Mouse (Mus musculus) hindbrain, postnatal 0 days (tissue): ENCODE measurements at regions not wholly inside any gene's neighbourhood (a gene's known extent, or its start where the extent isn't known, plus 50 kb on each side); places are given as distances from the start of the nearest gene placed in this dataset.
"Not testable (repeated sequence)": the region's sequence is repeated elsewhere in the genome, so short reads cannot be mapped to it uniquely, and the experiment has no call there.

Source experiments
- ATAC-seq: fragments of 200-750 bp; cut with Nextera tagmentation; 2 replicates; pipeline ENCODE4 v1.8.0; 2017; ENCODE audit warnings: mild to moderate bottlenecking, moderate TSS enrichment, moderate library complexity
- DNase-seq: peaks from one replicate; pipeline ENCODE4 v3.0.0-alpha.2; 2015; ENCODE audit warnings: low spot score
- H3K27ac ChIP-seq: fragments of 300-500 bp; sonication (generic); 2 replicates; pipeline ENCODE4 v1.5.1; 2014; ENCODE audit warnings: mild to moderate bottlenecking
- H3K27me3 ChIP-seq: fragments of 300-500 bp; sonication (generic); 2 replicates; pipeline ENCODE4 v1.6.1; 2014; ENCODE audit warnings: low read length, mixed read lengths; ENCODE audit not compliant: insufficient read depth
- H3K36me3 ChIP-seq: fragments of 300-500 bp; sonication (generic); 2 replicates; pipeline ENCODE4 v1.6.1; 2014; ENCODE audit warnings: low read length, mixed read lengths; ENCODE audit not compliant: insufficient read depth
- H3K4me1 ChIP-seq: fragments of 300-500 bp; sonication (generic); 2 replicates; pipeline ENCODE4 v1.6.1; 2014; ENCODE audit warnings: antibody characterized with exemption, low read length, mixed read lengths; ENCODE audit not compliant: insufficient read depth
- H3K4me2 ChIP-seq: fragments of 300-500 bp; sonication (generic); 2 replicates; pipeline ENCODE4 v1.6.1; 2014; ENCODE audit warnings: low read depth, mild to moderate bottlenecking, low read length, moderate library complexity, mixed read lengths
- H3K4me3 ChIP-seq: fragments of 300-500 bp; sonication (generic); 2 replicates; pipeline ENCODE4 v1.5.1; 2014; ENCODE audit warnings: low read length
- H3K9ac ChIP-seq: fragments of 300-500 bp; sonication (generic); replicated peaks from 2 replicates; pipeline ENCODE4 v1.6.1; 2014; ENCODE audit warnings: mild to moderate bottlenecking, low read length, moderate library complexity, mixed read lengths
- H3K9me3 ChIP-seq: fragments of 300-500 bp; sonication (generic); 2 replicates; pipeline ENCODE4 v1.6.1; 2016; ENCODE audit warnings: low read length, mixed read lengths
- CTCF ChIP-seq: IDR thresholded peaks from 2 replicates; pipeline ENCODE4 v1.5.1; 2016; ENCODE audit warnings: antibody characterized with exemption, control low read depth, low read depth
- WGBS: fragments of 180-500 bp; shearing (Covaris S2); extraction: QIAGEN DNeasy Blood & Tissue Kit; methylation state at CpG from one replicate; pipeline ENCODE4 v1.1.7; 2014; 5-methylcytosine and 5-hydroxymethylcytosine counted together

GRCm38 (mm10) chr13:20039590-20039989 lies 50.8 kb upstream of the Elmo1 start:
- no peak overlapping the region for H3K4me3 ChIP-seq
- no peak for ATAC-seq
- TF ChIP-seq CTCF: no peak
- H3K36me3 ChIP-seq: no peaks in the 10 kb centered on the region
- no peak overlapping the region for H3K4me2 ChIP-seq
- H3K9ac ChIP-seq: no peak overlapping the region
- WGBS: 90% methylated on average over 7 of the region's 7 CpGs
- no peaks in the 10 kb centered on the region for H3K27me3 ChIP-seq
- DNase-seq: no peak
- no peaks in the 10 kb centered on the region for H3K9me3 ChIP-seq
- no peaks in the 10 kb centered on the region for H3K4me1 ChIP-seq
- no peak overlapping the region for H3K27ac ChIP-seq

GRCm38 (mm10) chr13:20038463-20038862 lies 51.9 kb upstream of the Elmo1 start:
- no peaks in the 10 kb centered on the region for H3K36me3 ChIP-seq
- TF ChIP-seq CTCF: peak; percentile 77
- H3K4me3 ChIP-seq: no peak overlapping the region
- no peaks in the 10 kb centered on the region for H3K27me3 ChIP-seq
- H3K4me1 ChIP-seq: no peaks in the 10 kb centered on the region
- H3K9me3 ChIP-seq: no peaks in the 10 kb centered on the region
- no peak for ATAC-seq
- H3K4me2 ChIP-seq: no peak overlapping the region
- peak; percentile 80 for DNase-seq
- WGBS: 31% methylated on average over 11 of the region's 11 CpGs
- H3K27ac ChIP-seq: no peak overlapping the region
- no peak overlapping the region for H3K9ac ChIP-seq

- H3K4me3 ChIP-seq: no peak overlapping the region
- no peaks in the 10 kb centered on the region for H3K36me3 ChIP-seq
- H3K4me1 ChIP-seq: no peaks in the 10 kb centered on the region
- H3K4me2 ChIP-seq: no peak overlapping the region
- WGBS: 84% methylated on average over 7 of the region's 7 CpGs
- no peak overlapping the region for H3K27ac ChIP-seq
- H3K9ac ChIP-seq: no peak overlapping the region
- H3K27me3 ChIP-seq: no peaks in the 10 kb centered on the region
- H3K9me3 ChIP-seq: no peaks in the 10 kb centered on the region
- ATAC-seq (no peak), DNase-seq (no peak)
- no peak for TF ChIP-seq CTCF
Measured at GRCm38 (mm10) chr13:20037436-20037835, 53.0 kb upstream of the Elmo1 start.

DNA sequence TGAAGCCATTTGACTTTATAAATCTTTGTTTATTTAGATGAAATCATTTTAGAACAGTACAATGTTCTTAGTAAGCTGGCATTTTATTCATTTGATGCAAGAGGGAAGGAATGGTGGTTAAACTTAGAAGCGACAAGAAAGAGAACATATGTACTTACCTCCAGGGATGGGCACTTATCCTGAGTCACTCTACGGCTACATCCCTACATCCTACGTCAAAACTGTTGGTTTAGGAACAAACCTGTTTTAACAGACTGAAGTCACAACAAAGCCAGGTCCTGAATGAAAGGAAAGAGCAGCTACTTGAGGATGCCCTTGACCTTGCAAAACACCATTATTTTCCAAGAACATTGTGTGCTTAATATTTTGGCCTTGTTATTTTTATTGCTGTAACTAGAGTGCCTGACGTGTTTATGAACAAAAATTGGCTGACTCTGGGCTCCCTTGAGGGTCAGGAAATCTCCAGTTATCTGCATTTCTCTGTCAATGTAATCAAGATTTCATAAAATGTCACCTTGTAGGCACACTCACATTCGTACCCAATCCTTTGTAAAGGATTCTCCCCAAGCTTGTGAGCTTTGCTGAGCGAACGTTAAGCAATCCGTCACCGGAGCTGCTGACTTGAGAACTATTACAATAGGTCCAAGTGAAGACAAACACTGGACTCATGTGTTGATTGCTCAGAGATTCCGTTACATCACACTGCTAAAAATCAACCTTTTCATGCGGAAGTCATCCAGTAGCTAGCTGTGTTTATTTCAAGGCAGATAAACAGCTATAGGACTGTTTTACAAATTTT lies 56.3 kb upstream of the Elmo1 start:
- no peak for TF ChIP-seq CTCF
- ATAC-seq: no peak
- Histone ChIP-seq H3K36me3 (no peaks in the 10 kb centered on the region), H3K4me2 (no peak overlapping the region), H3K27me3 (no peaks in the 10 kb centered on the region), H3K9me3 (no peaks in the 10 kb centered on the region), H3K4me1 (no peaks in the 10 kb centered on the region), H3K9ac (no peak overlapping the region), H3K27ac (no peak overlapping the region), H3K4me3 (no peak overlapping the region)
- 80% methylated on average over 11 of the region's 11 CpGs for WGBS
- no peak for DNase-seq

- TF ChIP-seq CTCF: no peak
- Histone ChIP-seq H3K4me3 (no peak overlapping the region), H3K27ac (no peak overlapping the region)
Measured at GRCm38 (mm10) chr13:20031660-20032059, 58.7 kb upstream of the Elmo1 start.

GRCm38 (mm10) chr13:20031082-20031481 lies 59.3 kb upstream of the Elmo1 start:
- no peak for ATAC-seq
- H3K27ac ChIP-seq: no peak overlapping the region
- no peak overlapping the region for H3K4me3 ChIP-seq
- H3K9me3 ChIP-seq: no peaks in the 10 kb centered on the region
- H3K9ac ChIP-seq: no peak overlapping the region
- H3K4me1 ChIP-seq: no peaks in the 10 kb centered on the region
- DNase-seq: no peak
- H3K4me2 ChIP-seq: no peak overlapping the region
- WGBS: 52% methylated on average over 5 of the region's 5 CpGs
- H3K36me3 ChIP-seq: no peaks in the 10 kb centered on the region
- no peak for TF ChIP-seq CTCF
- no peaks in the 10 kb centered on the region for H3K27me3 ChIP-seq

More at GRCm38 (mm10) chr13:20031660-20032059, 58.7 kb upstream of the Elmo1 start:
- H3K4me2 ChIP-seq: no peak overlapping the region
- H3K36me3 ChIP-seq: no peaks in the 10 kb centered on the region
- no peaks in the 10 kb centered on the region for H3K4me1 ChIP-seq
- no peaks in the 10 kb centered on the region for H3K27me3 ChIP-seq
- H3K9ac ChIP-seq: no peak overlapping the region
- no peak for ATAC-seq
- H3K9me3 ChIP-seq: no peaks in the 10 kb centered on the region
- WGBS: 82% methylated on average over 5 of the region's 5 CpGs
- DNase-seq: no peak

GRCm38 (mm10) chr13:20026612-20027011 lies 63.8 kb upstream of the Elmo1 start:
- 86% methylated on average over 6 of the region's 6 CpGs for WGBS
- Histone ChIP-seq H3K4me1 (no peaks in the 10 kb centered on the region), H3K9me3 (no peaks in the 10 kb centered on the region), H3K4me2 (no peak overlapping the region), H3K4me3 (no peak overlapping the region), H3K9ac (no peak overlapping the region), H3K27me3 (no peaks in the 10 kb centered on the region), H3K27ac (no peak overlapping the region), H3K36me3 (no peaks in the 10 kb centered on the region)
- DNase-seq (no peak), ATAC-seq (no peak)
- no peak for TF ChIP-seq CTCF

- not testable (repeated sequence) for H3K9ac ChIP-seq, H3K27me3 ChIP-seq, H3K27ac ChIP-seq, H3K4me1 ChIP-seq, H3K36me3 ChIP-seq, H3K4me3 ChIP-seq, DNase-seq, H3K4me2 ChIP-seq, ATAC-seq, H3K9me3 ChIP-seq
- WGBS: 94% methylated on average over 16 of the region's 16 CpGs
Measured at GRCm38 (mm10) chr13:20016454-20016853, 73.9 kb upstream of the Elmo1 start.
